Mouse (Mus musculus): ENCODE results near the gene Ssh3. TPM values are rescaled to one million over a fixed set of nuclear protein-coding genes. Genes with fewer than 3 reads are reported as not detected.
A peak's percentile ranks its signal among the peaks of the same experiment; 100 is the strongest.

The Ssh3 gene
- total RNA-seq, 2 experiments from 2014 or later = 5.6 to 7.4 TPM

DNA sequence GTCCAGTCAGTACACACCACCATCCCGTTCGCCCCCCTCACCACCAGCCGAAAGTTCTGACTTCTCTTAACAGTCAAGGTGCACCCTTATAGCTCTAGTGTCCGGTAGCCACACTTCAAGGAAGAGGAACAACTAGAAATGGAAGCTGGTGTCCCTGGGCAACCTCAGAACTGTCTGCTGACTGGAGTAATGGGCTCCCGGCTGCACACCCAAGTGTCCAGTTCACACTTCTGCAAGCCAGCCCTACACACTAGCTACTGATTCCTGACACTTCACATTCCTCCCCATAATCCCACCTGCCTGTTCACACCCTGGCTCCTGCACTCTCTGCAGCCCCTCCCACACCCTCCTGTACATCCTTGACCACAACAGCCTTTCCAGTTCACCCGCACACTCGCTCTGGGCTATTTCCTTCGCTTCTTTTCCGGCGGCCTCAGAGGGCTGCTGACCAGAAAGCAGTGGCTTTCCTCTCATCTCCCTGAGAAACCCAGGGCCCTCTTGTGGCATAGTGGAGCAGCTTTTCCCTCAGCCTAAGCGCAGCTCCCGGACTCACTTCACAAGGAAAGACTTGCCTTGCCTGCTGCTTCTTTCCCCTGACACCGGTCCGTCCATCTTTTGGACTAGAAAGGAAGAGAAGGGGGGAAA, 52.8 kb downstream of the Ssh3 start:
- DNase-seq = peak; percentile 56 to 67

DNA sequence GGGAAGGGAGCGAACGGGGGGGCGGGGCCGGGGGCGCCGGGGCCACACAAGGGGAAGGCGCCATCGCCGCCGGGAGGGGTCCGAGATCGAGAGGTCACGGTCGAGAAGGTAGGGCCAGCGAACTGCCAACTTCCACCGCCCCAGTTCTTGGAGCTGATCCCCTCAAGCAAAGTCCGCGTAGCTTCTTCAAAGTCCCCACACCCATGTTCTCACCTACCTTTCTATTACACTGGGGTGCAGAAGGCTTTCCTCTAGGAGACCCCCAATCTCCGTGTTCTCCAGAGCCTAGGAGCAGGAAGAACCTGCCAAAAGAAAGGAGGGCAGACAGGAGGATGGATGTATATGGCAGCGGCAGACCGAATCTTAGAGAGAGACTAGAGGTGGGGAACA, 53.5 kb downstream of the Ssh3 start:
- no peak for DNase-seq

DNA sequence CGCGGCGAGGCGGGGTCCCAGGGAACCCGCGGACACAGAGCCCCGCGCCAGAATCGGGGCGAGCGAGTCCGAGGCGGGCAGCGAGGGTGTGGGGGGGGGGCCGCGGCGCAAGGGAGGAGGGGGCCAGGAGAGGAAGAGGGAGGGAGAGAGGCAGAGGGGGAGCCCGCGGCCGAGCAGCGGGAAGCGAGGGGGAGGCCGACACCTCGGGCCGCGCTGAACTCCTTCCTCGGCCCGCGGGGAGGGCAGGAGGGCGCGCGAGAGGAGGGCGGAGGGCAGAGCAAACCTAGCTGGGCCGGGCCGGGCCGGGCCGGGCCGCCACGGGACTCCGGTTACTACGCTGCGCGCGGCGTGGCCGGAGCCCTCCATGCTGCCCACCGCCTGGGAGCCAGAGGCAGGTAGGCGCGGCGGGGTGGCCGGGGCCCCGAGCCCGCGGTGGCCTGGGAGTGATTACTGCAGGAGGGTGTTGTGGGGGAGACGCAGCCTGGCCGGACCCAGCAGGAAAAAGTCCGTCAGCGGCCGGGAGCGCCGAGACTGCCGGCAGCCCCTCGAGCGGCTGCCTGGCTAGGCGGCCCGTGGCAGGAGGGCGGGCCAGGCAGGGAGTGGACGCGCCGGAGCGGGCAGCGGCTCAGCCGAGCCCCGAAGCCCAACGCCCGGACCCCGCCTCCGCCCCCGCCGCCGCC, 54.1 kb downstream of the Ssh3 start:
- DNase-seq = no peak

DNA sequence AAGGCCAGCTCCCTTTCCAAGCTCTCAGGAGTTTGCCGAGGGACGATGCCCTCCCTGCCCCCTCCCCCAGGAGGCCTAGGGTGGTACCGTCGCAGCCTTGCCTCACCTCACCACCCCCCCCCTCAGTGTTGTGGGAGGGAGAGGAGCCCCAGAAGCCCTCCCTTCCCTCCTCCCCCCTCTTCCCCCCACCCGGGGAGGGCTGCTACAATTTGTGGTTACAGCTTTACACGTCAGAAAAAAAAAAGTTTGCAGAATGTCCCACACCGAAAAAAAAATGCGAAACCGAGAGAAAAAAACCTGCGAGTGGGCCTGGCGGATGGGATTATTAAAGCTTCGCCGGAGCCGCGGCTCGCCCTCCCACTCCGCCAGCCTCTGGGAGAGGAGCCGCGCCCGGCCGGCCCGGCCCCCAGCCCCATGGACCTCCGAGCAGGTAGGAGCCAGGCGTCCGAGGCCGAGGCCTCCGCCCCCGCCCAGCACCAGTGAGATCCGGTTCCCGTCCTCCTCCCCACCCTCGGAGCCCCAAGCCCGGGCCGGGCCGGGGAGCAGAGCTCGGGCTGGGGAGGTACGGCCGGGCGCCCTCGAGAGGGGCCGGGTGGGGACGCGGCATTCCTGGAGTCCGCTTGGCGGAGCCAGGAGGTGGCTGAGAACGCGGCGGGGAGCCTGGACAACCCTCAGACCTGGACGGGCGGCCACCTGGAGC, 54.8 kb downstream of the Ssh3 start, which contains the start of the genes Clcf1 and AC109138.7:
TSS of gene Clcf1 (plus strand) at position 168 of the 700 bp plus-strand sequence.
TSS of gene AC109138.7 (plus strand) at position 287 of the 700 bp plus-strand sequence.
- peak; percentile 60 to 70 for DNase-seq

DNA sequence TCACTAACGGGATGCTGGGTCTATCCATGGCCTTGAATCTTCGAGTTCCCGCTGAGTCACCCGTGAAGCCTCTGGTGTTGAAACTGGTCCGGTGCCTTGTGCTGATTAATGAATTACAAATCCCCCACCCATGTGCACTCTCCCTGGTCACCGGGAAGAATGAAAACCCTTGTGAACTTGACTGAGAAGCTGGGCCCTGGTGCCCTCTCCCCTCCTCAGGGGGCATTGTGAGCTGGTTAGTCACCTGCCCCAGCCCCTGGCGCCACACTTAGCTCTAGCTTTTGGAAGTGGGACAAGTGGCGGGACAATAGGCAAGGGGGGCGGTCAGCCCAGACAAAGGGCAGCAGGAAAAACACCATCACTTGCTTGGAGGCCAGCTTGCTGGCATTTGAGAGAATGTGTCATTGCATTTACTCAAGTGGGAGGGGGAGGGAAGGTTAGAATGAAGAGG, 55.4 kb downstream of the Ssh3 start:
- DNase-seq = peak in 1 of 2 experiments; percentile 62

DNA sequence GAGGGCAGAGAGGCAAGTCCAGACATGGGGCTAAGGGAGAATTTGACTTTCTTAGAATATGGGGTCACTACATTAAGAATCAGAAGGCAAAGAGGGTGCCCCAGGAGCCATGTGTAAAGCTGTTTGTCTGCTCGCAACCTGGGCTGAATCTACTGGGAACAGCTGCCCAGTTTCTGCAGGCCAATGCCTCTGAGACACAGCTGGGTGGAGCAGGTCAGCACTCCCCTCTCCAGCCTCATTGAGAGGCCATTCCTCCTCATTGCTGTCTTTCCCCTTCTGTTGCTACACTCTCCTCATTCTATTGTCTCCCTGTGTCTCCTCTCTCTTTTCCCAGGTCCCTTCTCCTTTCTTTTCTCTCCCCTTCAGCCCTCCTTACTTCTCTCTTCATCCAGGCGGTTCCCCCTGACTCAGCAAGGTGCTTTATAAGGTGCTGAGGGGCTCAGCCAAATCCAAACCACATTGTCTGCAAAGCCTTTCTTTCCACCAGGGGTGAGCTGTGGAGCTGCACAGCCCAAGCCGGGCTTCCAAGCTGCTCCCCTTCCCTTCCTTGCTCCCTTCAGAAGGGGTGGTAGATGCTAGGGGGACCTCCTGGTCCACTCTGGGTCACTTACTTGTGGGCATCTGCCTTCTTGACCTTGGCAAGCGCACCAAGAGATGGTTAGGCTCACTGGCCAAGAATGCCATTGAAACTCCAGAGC, 56.9 kb downstream of the Ssh3 start:
- DNase-seq = no peak

Small RNA genes within 50 kb of the gene (microRNA-seq; reads per million reads assigned to microRNA genes)
- 0 reads per million in 2 experiments for gene Gm26115
- 1.4 to 2.3 reads per million in 2 experiments for gene Mir6985

Other genes with a start within 250 kb of the Ssh3 start
- 100 to 1,000 TPM; 350 to 400 TPM for gene Gstp1, start 231.2 kb downstream of the Ssh3 start, total RNA-seq (2021)
- 100 to 1,000 TPM; 123 to 134 TPM for gene Gstp2, start 223.2 kb downstream of the Ssh3 start, total RNA-seq (2021)
- gene Gstp3, start 209.6 kb downstream of the Ssh3 start, total RNA-seq (2021) = not detected
- not detected for gene Cabp2, start 187.6 kb downstream of the Ssh3 start, total RNA-seq (2021)
- 10 to 100 TPM; 34.5 to 37.8 TPM for gene Cdk2ap2, start 172.0 kb downstream of the Ssh3 start, total RNA-seq (2021)
- 10 to 100 TPM; 16.1 to 21.2 TPM for gene Pitpnm1, start 169.2 kb downstream of the Ssh3 start, total RNA-seq (2021)
- 10 to 100 TPM; 62.1 to 63.2 TPM for gene Aip, start 143.3 kb downstream of the Ssh3 start, total RNA-seq (2021)
- gene Gpr152, start 129.4 kb downstream of the Ssh3 start, total RNA-seq (2021) = under 1 TPM in 1 of 2 experiments, not detected in 1; 0.08 TPM
- under 1 TPM; 0.12 to 0.13 TPM for gene Cabp4, start 125.1 kb downstream of the Ssh3 start, total RNA-seq (2021)
- gene Coro1b, start 120.6 kb downstream of the Ssh3 start, total RNA-seq (2021) = 10 to 100 TPM; 38.3 to 47.6 TPM
- 1 to 10 TPM in 1 of 2 experiments, under 1 TPM in 1; 0.69 to 8.4 TPM for gene Ptprcap, start 115.6 kb downstream of the Ssh3 start, total RNA-seq (2021)
- 10 to 100 TPM; 13.1 to 17.1 TPM for gene Rps6kb2, start 105.8 kb downstream of the Ssh3 start, total RNA-seq (2021)
- gene Carns1, start 93.7 kb downstream of the Ssh3 start, total RNA-seq (2021) = 10 to 100 TPM; 28.3 to 30.5 TPM
- gene Tbc1d10c, start 77.9 kb downstream of the Ssh3 start, total RNA-seq (2021) = 10 to 100 TPM; 12.0 to 20.2 TPM
- gene Ppp1ca, start 77.1 kb downstream of the Ssh3 start, total RNA-seq (2021) = 100 to 1,000 TPM; 293 to 299 TPM
- 1 to 10 TPM; 4.5 to 4.8 TPM for gene Rad9a, start 67.5 kb downstream of the Ssh3 start, total RNA-seq (2021)
- gene Clcf1, start 54.9 kb downstream of the Ssh3 start, total RNA-seq (2021) = 1 to 10 TPM; 1.2 to 2.3 TPM
- gene AC109138.7, start 54.8 kb downstream of the Ssh3 start, total RNA-seq (2021) = not detected
- gene Pold4, start 37.3 kb downstream of the Ssh3 start, total RNA-seq (2021) = 10 to 100 TPM in 1 of 2 experiments, 1 to 10 TPM in 1; 9.1 to 19.9 TPM
- gene Ankrd13d, start 14.0 kb upstream of the Ssh3 start, total RNA-seq (2021) = 1 to 10 TPM in 1 of 2 experiments, under 1 TPM in 1; 0.92 to 2.1 TPM
- gene Grk2, start 37.0 kb upstream of the Ssh3 start, total RNA-seq (2021) = 10 to 100 TPM; 45.9 to 54.9 TPM
- gene Kdm2a, start 129.1 kb upstream of the Ssh3 start, total RNA-seq (2021) = 10 to 100 TPM; 34.9 to 44.1 TPM
- 1 to 10 TPM; 5.4 to 5.8 TPM for gene Rhod, start 170.3 kb upstream of the Ssh3 start, total RNA-seq (2021)
- gene Syt12, start 208.3 kb upstream of the Ssh3 start, total RNA-seq (2021) = 1 to 10 TPM; 4.2 to 7.2 TPM
- gene 2010003K11Rik, start 229.4 kb upstream of the Ssh3 start, total RNA-seq (2021) = 1 to 10 TPM in 1 of 2 experiments, not detected in 1; 1.2 TPM
- gene Pcx, start 241.3 kb upstream of the Ssh3 start, total RNA-seq (2021) = 10 to 100 TPM; 44.9 to 96.4 TPM

All from heart, adult 18-20 months (tissue).